Mouse (Mus musculus) limb, embryonic 15.5 days (tissue): Measurements from ENCODE around the gene Wdr63. TPM values are rescaled to one million over a fixed set of nuclear protein-coding genes. Genes with fewer than 3 reads are reported as not detected.

Experiments used
- ATAC-seq: fragments of 200-750 bp; cut with Nextera tagmentation; 2 replicates; pipeline ENCODE4 v1.8.0; 2017; ENCODE audit warnings: low read depth, moderate TSS enrichment; ENCODE audit not compliant: insufficient number of reproducible peaks, low FRiP score, low TSS enrichment
- H3K27ac ChIP-seq: fragments of 300-500 bp; sonication (generic); 2 replicates; pipeline ENCODE4 v1.5.1; 2015; ENCODE audit warnings: moderate library complexity, mild to moderate bottlenecking, inconsistent platforms
- H3K27me3 ChIP-seq: fragments of 300-500 bp; sonication (generic); 2 replicates; pipeline ENCODE4 v1.6.1; 2015; ENCODE audit warnings: inconsistent platforms
- H3K36me3 ChIP-seq: fragments of 300-500 bp; sonication (generic); 2 replicates; pipeline ENCODE4 v1.6.1; 2015; ENCODE audit warnings: inconsistent platforms
- H3K4me1 ChIP-seq: fragments of 300-500 bp; sonication (generic); 2 replicates; pipeline ENCODE4 v1.6.1; 2015; ENCODE audit warnings: inconsistent platforms
- H3K4me2 ChIP-seq: fragments of 300-500 bp; sonication (generic); 2 replicates; pipeline ENCODE4 v1.6.1; 2015; ENCODE audit warnings: mild to moderate bottlenecking, inconsistent platforms
- H3K4me3 ChIP-seq: fragments of 300-500 bp; sonication (generic); 2 replicates; pipeline ENCODE4 v1.5.1; 2015; ENCODE audit warnings: mild to moderate bottlenecking, inconsistent platforms
- H3K9ac ChIP-seq: fragments of 300-500 bp; sonication (generic); 2 replicates; pipeline ENCODE4 v1.6.1; 2015; ENCODE audit warnings: inconsistent platforms
- H3K9me3 ChIP-seq: fragments of 300-500 bp; sonication (generic); 2 replicates; pipeline ENCODE4 v1.6.1; 2016; ENCODE audit warnings: inconsistent platforms
- WGBS: fragments of 180-500 bp; shearing (Covaris S2); methylation state at CpG from one replicate; pipeline ENCODE4 v1.1.7; 2015; 5-methylcytosine and 5-hydroxymethylcytosine counted together
- polyA plus RNA-seq: library from polyadenylated mRNA; unstranded; fragments of >200 nt; fragmentation: Nextera tagmentation; extraction: Ambion mirVana; gene quantifications from 2 replicates; pipeline ENCODE4 v1.2.1, GENCODE M21; 2015

Gene Wdr63
- polyA plus RNA-seq, result 0.25 TPM in 1 of 2 replicates, not detected in the other

DNA sequence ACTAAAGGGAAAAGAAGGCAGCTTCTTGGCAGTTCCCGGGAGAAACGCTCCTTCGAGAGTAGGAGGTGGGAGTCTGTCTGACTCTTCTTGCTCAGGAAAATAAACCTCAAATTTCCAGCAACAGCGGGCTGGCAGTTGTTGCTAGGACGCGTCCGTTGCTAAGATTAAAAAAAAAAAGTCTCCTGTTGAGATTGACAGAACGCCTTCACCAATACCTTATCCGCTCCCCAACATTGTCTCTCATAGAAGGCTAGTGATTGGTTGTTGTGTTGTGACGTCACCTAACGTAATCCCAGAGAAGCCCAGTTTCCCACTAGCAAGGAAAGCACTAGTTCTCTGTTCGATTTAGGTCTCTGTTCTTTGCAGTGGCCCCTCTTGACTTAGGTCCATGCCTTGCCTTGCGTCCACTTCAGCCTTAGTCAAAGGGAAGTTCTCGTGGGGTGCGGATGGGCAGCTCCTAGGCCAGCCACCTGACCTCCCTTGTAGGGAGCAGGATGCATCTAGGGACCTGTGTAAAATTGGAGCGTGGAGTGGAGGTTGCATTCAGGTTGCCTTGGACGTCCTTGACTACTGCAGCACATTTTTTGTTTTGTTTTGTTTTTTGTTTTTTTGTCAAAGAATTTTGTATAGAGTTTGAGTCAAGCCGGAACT lies at the start of gene Wdr63:
TSS of gene Wdr63 (minus strand) at position 210 of the 651 bp plus-strand sequence.
- 11% methylated on average over 18 of the region's 18 CpGs for WGBS
- Histone ChIP-seq H3K4me2 (peak within 1 kb of the TSS; percentile 68), H3K36me3 (no peaks in the 10 kb centered on the region), H3K9ac (no peak within 1 kb of the TSS), H3K4me1 (no peaks in the 10 kb centered on the region), H3K4me3 (peak within 1 kb of the TSS; percentile 41), H3K27me3 (peaks cover 3% of the 10 kb centered on the region; the same call in 1 of the 2 replicates), H3K9me3 (no peaks in the 10 kb centered on the region), H3K27ac (no peak within 1 kb of the TSS)
- peak; percentile 74; the same call in 1 of the 2 replicates for ATAC-seq

GRCm38 (mm10) chr3:146156811-146157210 lies 48.9 kb upstream of the Wdr63 start:
- Histone ChIP-seq H3K4me1 (no peaks in the 10 kb centered on the region), H3K9me3 (no peaks in the 10 kb centered on the region), H3K9ac (no peak overlapping the region), H3K4me2 (no peak overlapping the region), H3K4me3 (no peak overlapping the region), H3K36me3 (no peaks in the 10 kb centered on the region), H3K27me3 (no peaks in the 10 kb centered on the region), H3K27ac (no peak overlapping the region)
- 63% methylated on average over 2 of the region's 2 CpGs for WGBS
- ATAC-seq, result no peak

- 73% methylated on average over 13 of the region's 13 CpGs for WGBS
- no peak overlapping the region for H3K4me2 ChIP-seq
- no peaks in the 10 kb centered on the region for H3K9me3 ChIP-seq
- H3K4me3 ChIP-seq, result no peak overlapping the region
- H3K27ac ChIP-seq, result no peak overlapping the region
- H3K4me1 ChIP-seq, result no peaks in the 10 kb centered on the region; the same call in 1 of the 2 replicates
- no peaks in the 10 kb centered on the region for H3K36me3 ChIP-seq
- no peaks in the 10 kb centered on the region for H3K27me3 ChIP-seq
- ATAC-seq, result no peak
- no peak overlapping the region for H3K9ac ChIP-seq
Observed at GRCm38 (mm10) chr3:146155628-146156576, 48.0 kb upstream of the Wdr63 start.

DNA sequence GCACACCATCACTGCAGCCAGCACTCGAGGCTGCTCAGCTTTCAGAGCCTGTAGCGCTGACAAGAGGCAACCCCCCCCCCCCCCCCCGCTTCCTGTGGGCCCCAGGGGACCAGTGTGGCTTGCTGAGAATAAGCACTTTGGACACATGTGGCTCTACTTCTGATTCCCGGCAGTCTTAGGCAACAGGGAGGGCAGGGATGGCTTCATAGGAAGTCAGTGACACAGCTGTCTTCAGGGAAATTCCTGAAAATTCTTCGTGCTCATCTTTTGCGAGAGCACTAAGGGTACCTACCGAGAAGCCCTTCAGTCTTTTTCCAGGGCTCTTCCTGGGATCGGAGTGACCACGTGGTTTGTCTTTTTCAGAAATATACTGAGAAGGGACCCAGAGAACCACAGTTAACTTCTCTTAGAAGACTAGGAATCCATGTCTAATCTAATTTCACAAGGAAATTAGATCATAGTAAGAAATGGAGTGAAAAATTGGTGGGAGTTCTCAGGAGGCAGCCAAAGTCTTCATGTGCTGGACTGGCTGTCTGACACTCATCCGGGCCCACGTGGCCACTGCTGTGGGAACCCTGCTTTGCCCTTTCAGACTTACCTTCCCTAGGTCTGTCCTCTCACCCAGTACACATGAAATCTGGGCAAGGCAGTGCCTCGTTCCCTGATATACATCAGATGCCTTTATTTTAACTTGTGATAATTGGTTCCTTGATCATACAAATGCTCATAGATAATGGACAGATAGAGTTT lies 46.1 kb upstream of the Wdr63 start:
- ATAC-seq, result no peak
- no peaks in the 10 kb centered on the region for H3K36me3 ChIP-seq
- H3K9ac ChIP-seq, result no peak overlapping the region
- H3K4me2 ChIP-seq, result no peak overlapping the region
- no peak overlapping the region for H3K27ac ChIP-seq
- H3K9me3 ChIP-seq, result no peaks in the 10 kb centered on the region
- H3K4me3 ChIP-seq, result no peak overlapping the region
- H3K4me1 ChIP-seq, result peaks cover 13% of the 10 kb centered on the region
- WGBS, result 31% methylated on average over 12 of the region's 12 CpGs
- no peaks in the 10 kb centered on the region for H3K27me3 ChIP-seq

DNA sequence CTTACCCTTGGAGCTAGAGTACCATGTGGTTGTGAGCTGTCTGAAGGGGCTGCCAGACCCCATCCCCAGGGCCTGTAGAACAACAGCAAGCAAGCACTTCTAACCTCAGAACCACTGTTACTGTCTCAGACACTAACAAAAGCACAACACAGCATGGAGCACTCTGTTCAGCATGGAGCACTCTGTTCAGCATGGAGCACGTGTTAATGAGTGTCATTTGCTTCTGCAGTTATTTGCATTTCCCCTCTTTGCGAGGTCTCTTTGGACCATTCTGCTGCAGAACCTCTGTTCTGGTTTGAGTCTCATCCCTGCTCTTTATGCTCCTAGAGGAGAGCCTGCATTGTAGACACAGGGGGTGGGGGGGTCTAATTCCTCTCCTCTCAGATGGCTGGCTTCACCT lies 45.0 kb upstream of the Wdr63 start:
- H3K36me3 ChIP-seq, result no peaks in the 10 kb centered on the region
- H3K27me3 ChIP-seq, result no peaks in the 10 kb centered on the region
- H3K9me3 ChIP-seq, result no peaks in the 10 kb centered on the region
- no peak overlapping the region for H3K27ac ChIP-seq
- H3K4me3 ChIP-seq, result no peak overlapping the region
- H3K4me1 ChIP-seq, result peaks cover 13% of the 10 kb centered on the region
- WGBS, result 81% methylated on average over 2 of the region's 2 CpGs
- no peak overlapping the region for H3K9ac ChIP-seq
- no peak for ATAC-seq
- no peak overlapping the region for H3K4me2 ChIP-seq

- 65% methylated on average over 8 of the region's 8 CpGs for WGBS
- H3K4me1 ChIP-seq, result peaks cover 13% of the 10 kb centered on the region
- no peak overlapping the region for H3K27ac ChIP-seq
- H3K4me3 ChIP-seq, result no peak overlapping the region
- H3K4me2 ChIP-seq, result no peak overlapping the region
- H3K9me3 ChIP-seq, result no peaks in the 10 kb centered on the region
- H3K9ac ChIP-seq, result no peak overlapping the region
- H3K36me3 ChIP-seq, result no peaks in the 10 kb centered on the region
- ATAC-seq, result no peak
- H3K27me3 ChIP-seq, result no peaks in the 10 kb centered on the region
Observed at GRCm38 (mm10) chr3:146152348-146152747, 44.4 kb upstream of the Wdr63 start.

GRCm38 (mm10) chr3:146151755-146152154 lies 43.8 kb upstream of the Wdr63 start:
- WGBS, result 86% methylated on average over 8 of the region's 8 CpGs
- ATAC-seq, result no peak
- no peak overlapping the region for H3K4me2 ChIP-seq

GRCm38 (mm10) chr3:146151328-146151727 lies 43.4 kb upstream of the Wdr63 start:
- H3K4me1 ChIP-seq, result peaks cover 13% of the 10 kb centered on the region
- H3K27me3 ChIP-seq, result no peaks in the 10 kb centered on the region
- WGBS, result 88% methylated on average over 10 of the region's 10 CpGs
- ATAC-seq, result no peak
- no peaks in the 10 kb centered on the region for H3K9me3 ChIP-seq
- H3K9ac ChIP-seq, result no peak overlapping the region
- no peak overlapping the region for H3K4me3 ChIP-seq
- no peak overlapping the region for H3K4me2 ChIP-seq
- H3K36me3 ChIP-seq, result no peaks in the 10 kb centered on the region
- no peak overlapping the region for H3K27ac ChIP-seq

More at GRCm38 (mm10) chr3:146151755-146152154, 43.8 kb upstream of the Wdr63 start:
- Histone ChIP-seq H3K36me3 (no peaks in the 10 kb centered on the region), H3K9ac (no peak overlapping the region), H3K4me1 (peaks cover 13% of the 10 kb centered on the region), H3K27me3 (no peaks in the 10 kb centered on the region), H3K27ac (no peak overlapping the region), H3K9me3 (no peaks in the 10 kb centered on the region), H3K4me3 (no peak overlapping the region)

- H3K27me3 ChIP-seq, result no peaks in the 10 kb centered on the region
- no peaks in the 10 kb centered on the region for H3K9me3 ChIP-seq
- no peak for ATAC-seq
- peak overlapping the region; percentile 44 for H3K4me3 ChIP-seq
- 16% methylated on average over 11 of the region's 11 CpGs for WGBS
- H3K4me1 ChIP-seq, result peaks cover 13% of the 10 kb centered on the region
- no peak overlapping the region; the same call in 1 of the 2 replicates for H3K9ac ChIP-seq
- no peaks in the 10 kb centered on the region for H3K36me3 ChIP-seq
- 0 out of 2 replicates have a peak overlapping the region, but pooled peaks have one; percentile 24 for H3K27ac ChIP-seq
- H3K4me2 ChIP-seq, result peak overlapping the region; percentile 94
Observed at GRCm38 (mm10) chr3:146150560-146150959, 42.6 kb upstream of the Wdr63 start.

GRCm38 (mm10) chr3:146150058-146150400 lies 42.1 kb upstream of the Wdr63 start:
- Histone ChIP-seq H3K27ac (peak overlapping the region; percentile 24; the same call in 1 of the 2 replicates), H3K36me3 (no peaks in the 10 kb centered on the region), H3K4me1 (peaks cover 13% of the 10 kb centered on the region), H3K9me3 (no peaks in the 10 kb centered on the region), H3K4me3 (peak overlapping the region; percentile 44), H3K4me2 (peak overlapping the region; percentile 94), H3K27me3 (no peaks in the 10 kb centered on the region), H3K9ac (peak overlapping the region; percentile 43)
- 0% methylated on average over 26 of the region's 26 CpGs for WGBS
- 0 out of 2 replicates have a peak, but pooled peaks have one; percentile 19 for ATAC-seq
